Mouse (Mus musculus) myocyte (in vitro differentiated cells): ENCODE data around the gene Otos.

Experiments used
- CEBPB ChIP-seq: IDR thresholded peaks from 2 replicates; pipeline ENCODE4 v1.6.1; 2011; ENCODE audit warnings: mild to moderate bottlenecking, moderate library complexity; ENCODE audit not compliant: poor library complexity, insufficient read depth, severe bottlenecking
- E2F4 ChIP-seq: IDR thresholded peaks from one replicate; pipeline ENCODE4 v1.6.1; 2011; ENCODE audit warnings: mild to moderate bottlenecking, control low read depth, moderate library complexity; ENCODE audit not compliant: insufficient read depth
- MAX ChIP-seq: IDR thresholded peaks from one replicate; pipeline ENCODE4 v1.6.1; 2011; ENCODE audit warnings: low read depth, mild to moderate bottlenecking, control low read depth
- MYOD1 ChIP-seq, 3 experiments: IDR thresholded peaks; one replicate each; pipeline ENCODE4 v1.6.1; 2011; ENCODE audit warnings: control low read depth in 2 of 3, low read depth in 2 of 3, mild to moderate bottlenecking in 2 of 3, moderate library complexity in 1 of 3; ENCODE audit not compliant: insufficient read length in 2 of 3, control insufficient read depth in 1 of 3
- MYOG ChIP-seq, 3 experiments: IDR thresholded peaks; one replicate each; pipeline ENCODE4 v1.6.1; 2011; ENCODE audit warnings: control low read depth in 2 of 3, low read depth in 2 of 3, mild to moderate bottlenecking in 2 of 3; ENCODE audit not compliant: insufficient read length in 2 of 3, control insufficient read depth in 1 of 3, insufficient read depth in 1 of 3
- POLR2A ChIP-seq: IDR thresholded peaks from one replicate; pipeline ENCODE4 v1.6.1; 2011; ENCODE audit warnings: low read depth, mild to moderate bottlenecking, control low read depth, moderate library complexity; ENCODE audit not compliant: insufficient read length
- POLR2AphosphoS2 ChIP-seq: IDR thresholded peaks from one replicate; pipeline ENCODE4 v1.6.1; 2011; ENCODE audit warnings: low read depth, control low read depth; ENCODE audit not compliant: insufficient read length
- SRF ChIP-seq: IDR thresholded peaks from one replicate; pipeline ENCODE4 v1.6.1; 2011; ENCODE audit warnings: low read depth; ENCODE audit not compliant: control insufficient read depth, insufficient read length
- TCF12 ChIP-seq: IDR thresholded peaks from one replicate; pipeline ENCODE4 v1.6.1; 2011; ENCODE audit warnings: mild to moderate bottlenecking, control low read depth; ENCODE audit not compliant: poor library complexity, insufficient read depth, severe bottlenecking
- USF1 ChIP-seq: IDR thresholded peaks from one replicate; pipeline ENCODE4 v1.6.1; 2011; ENCODE audit warnings: low read depth, mild to moderate bottlenecking, control low read depth, moderate library complexity

GRCm38 (mm10) chr1:92647026-92647425 is 1.6 kb downstream of the Otos start:
- TF ChIP-seq SRF (no peak), POLR2A (no peak), USF1 (no peak), MYOD1 (IDR thresholded peaks at IDR 0.05; ENCODE audit: control insufficient read depth in 1 of 3, insufficient read length in 2 of 3, low read depth in 2 of 3) (no peak), TCF12 (no peak), CEBPB (no peak), E2F4 (no peak), POLR2AphosphoS2 (no peak), MAX (no peak), MYOG (IDR thresholded peaks at IDR 0.05; ENCODE audit: control insufficient read depth in 1 of 3, insufficient read depth in 1 of 3, insufficient read length in 2 of 3, low read depth in 2 of 3) (no peak)
